Mouse (Mus musculus) kidney, adult 2 months (tissue): ENCODE data around the gene Panx1.

Source experiments
- CTCF ChIP-seq: fragments of 200-500 bp; conservative IDR thresholded peaks from 2 replicates; pipeline ENCODE4 v1.5.1; 2011; ENCODE audit warnings: low read depth, mild to moderate bottlenecking, control low read depth, low read length, moderate library complexity, mixed read lengths; ENCODE audit not compliant: insufficient read depth, insufficient read length
- POLR2A ChIP-seq: fragments of 200-500 bp; IDR thresholded peaks from one replicate; pipeline ENCODE4 v1.6.1; 2011; ENCODE audit warnings: low read depth, low read length, control low read depth

DNA sequence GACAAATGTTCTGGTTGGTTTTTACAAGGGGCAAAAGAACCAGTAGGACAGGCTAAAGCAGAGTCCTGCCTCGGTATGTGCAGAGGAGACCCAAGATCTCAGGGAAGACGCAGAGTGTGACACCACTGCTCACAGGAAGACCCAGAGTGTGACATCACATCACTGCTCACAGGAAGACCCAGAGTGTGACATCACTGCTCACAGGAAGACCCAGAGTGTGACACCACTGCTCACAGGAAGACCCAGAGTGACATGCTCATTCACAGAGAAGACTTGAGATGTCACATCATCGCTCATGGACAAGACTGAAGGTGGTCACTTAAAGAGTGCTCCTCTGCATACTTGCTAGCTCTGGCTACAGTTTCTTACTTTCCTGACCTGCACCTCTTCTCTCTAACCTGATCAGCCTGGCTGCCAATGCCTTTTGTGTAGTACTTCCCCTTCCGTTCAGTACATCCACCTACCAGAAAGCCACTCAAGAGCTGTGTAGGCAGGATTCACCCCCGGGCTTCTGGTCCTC is 24.7 kb downstream of the Panx1 start:
- TF ChIP-seq POLR2A (no peak), CTCF (no peak)
